Mouse (Mus musculus) kidney, adult 2 months (tissue): Measurements from ENCODE around the gene Ccdc6. TPM values are rescaled to one million over a fixed set of nuclear protein-coding genes. Genes with fewer than 3 reads are reported as not detected.

ENCODE experiments used
- DNase-seq: peaks from one replicate; pipeline ENCODE4 v3.0.0; 2021
- H3K27ac ChIP-seq: fragments of 200-500 bp; 2 replicates; pipeline ENCODE4 v1.5.1; 2012; ENCODE audit warnings: low read depth, low read length, control low read depth, inconsistent platforms; ENCODE audit not compliant: insufficient read depth
- H3K27me3 ChIP-seq: fragments of 200-500 bp; replicated peaks from 2 replicates; pipeline ENCODE4 v1.6.1; 2012; ENCODE audit warnings: mild to moderate bottlenecking, moderate library complexity, low read length, inconsistent platforms; ENCODE audit not compliant: control insufficient read depth, insufficient read depth
- H3K36me3 ChIP-seq: fragments of 200-500 bp; 2 replicates; pipeline ENCODE4 v1.6.1; 2012; ENCODE audit warnings: mild to moderate bottlenecking, moderate library complexity, low read length, inconsistent platforms; ENCODE audit not compliant: control insufficient read depth, insufficient read depth
- H3K4me1 ChIP-seq: fragments of 200-500 bp; 2 replicates; pipeline ENCODE4 v1.6.1; 2011; ENCODE audit warnings: low read length; ENCODE audit not compliant: control insufficient read depth, insufficient read depth
- H3K4me3 ChIP-seq: fragments of 200-500 bp; 2 replicates; pipeline ENCODE4 v1.5.1; 2011; ENCODE audit warnings: mild to moderate bottlenecking, low read depth, low read length, control low read depth; ENCODE audit not compliant: insufficient read depth
- CTCF ChIP-seq: fragments of 200-500 bp; conservative IDR thresholded peaks from 2 replicates; pipeline ENCODE4 v1.5.1; 2011; ENCODE audit warnings: low read depth, mild to moderate bottlenecking, control low read depth, low read length, moderate library complexity, mixed read lengths; ENCODE audit not compliant: insufficient read depth, insufficient read length
- POLR2A ChIP-seq: fragments of 200-500 bp; IDR thresholded peaks from one replicate; pipeline ENCODE4 v1.6.1; 2011; ENCODE audit warnings: low read depth, low read length, control low read depth
- WGBS: fragments of 180-500 bp; shearing (Covaris S2); methylation state at CpG from one replicate; pipeline ENCODE4 v1.1.7; 2018; 5-methylcytosine and 5-hydroxymethylcytosine counted together
- polyA plus RNA-seq: library from polyadenylated mRNA; depleted of rRNA; stranded (reverse); fragments of >200 nt; gene quantifications from 2 replicates; pipeline ENCODE4 v1.2.3, GENCODE M21; 2012

The Ccdc6 gene
- polyA plus RNA-seq, 1 experiment = 37.0 TPM

GRCm38 (mm10) chr10:70189864-70190263, 92.9 kb downstream of the Ccdc6 start:
- 0 out of 2 replicates have a peak, but pooled peaks cover 2% of the 10 kb centered on the region for H3K4me1 ChIP-seq
- no peak for DNase-seq
- H3K36me3 ChIP-seq = peaks cover 6% of the 10 kb centered on the region
- no peaks in the 10 kb centered on the region for H3K27me3 ChIP-seq
- TF ChIP-seq CTCF (no peak; the same call in 1 of the 2 replicates), POLR2A (no peak)
- no peak overlapping the region for H3K27ac ChIP-seq
- WGBS = 79% methylated on average over 13 of the region's 13 CpGs
- no peak overlapping the region for H3K4me3 ChIP-seq

GRCm38 (mm10) chr10:70194283-70194682, 97.4 kb downstream of the Ccdc6 start:
- Histone ChIP-seq H3K27me3 (no peaks in the 10 kb centered on the region), H3K36me3 (peaks cover 1% of the 10 kb centered on the region; the same call in 1 of the 2 replicates), H3K4me3 (no peak overlapping the region), H3K27ac (no peak overlapping the region), H3K4me1 (peaks cover 8% of the 10 kb centered on the region; the same call in 1 of the 2 replicates)
- 38% methylated on average over 9 of the region's 9 CpGs for WGBS
- TF ChIP-seq POLR2A (no peak), CTCF (no peak)
- DNase-seq = peak; percentile 48

- H3K4me3 ChIP-seq = no peak overlapping the region
- WGBS = 45% methylated on average over 7 of the region's 7 CpGs
- H3K27me3 ChIP-seq = no peaks in the 10 kb centered on the region
- DNase-seq = peak; percentile 61
- peaks cover 8% of the 10 kb centered on the region; the same call in 1 of the 2 replicates for H3K4me1 ChIP-seq
- peak overlapping the region; percentile 45; the same call in 1 of the 2 replicates for H3K27ac ChIP-seq
- TF ChIP-seq POLR2A = no peak
- TF ChIP-seq CTCF = no peak
- H3K36me3 ChIP-seq = no peaks in the 10 kb centered on the region
Measured at GRCm38 (mm10) chr10:70195279-70195678, 98.4 kb downstream of the Ccdc6 start.

GRCm38 (mm10) chr10:70195786-70196185, 98.9 kb downstream of the Ccdc6 start:
- peak overlapping the region; percentile 45; the same call in 1 of the 2 replicates for H3K27ac ChIP-seq
- no peaks in the 10 kb centered on the region for H3K36me3 ChIP-seq
- WGBS = 49% methylated on average over 7 of the region's 7 CpGs
- peak; percentile 60 for TF ChIP-seq CTCF
- no peak for TF ChIP-seq POLR2A
- peak; percentile 73 for DNase-seq
- peaks cover 8% of the 10 kb centered on the region; the same call in 1 of the 2 replicates for H3K4me1 ChIP-seq
- H3K27me3 ChIP-seq = no peaks in the 10 kb centered on the region
- H3K4me3 ChIP-seq = no peak overlapping the region

GRCm38 (mm10) chr10:70196666-70197065, 99.7 kb downstream of the Ccdc6 start:
- WGBS = 39% methylated on average over 6 of the region's 6 CpGs
- peaks cover 8% of the 10 kb centered on the region; the same call in 1 of the 2 replicates for H3K4me1 ChIP-seq
- no peaks in the 10 kb centered on the region for H3K36me3 ChIP-seq
- no peak for TF ChIP-seq POLR2A
- TF ChIP-seq CTCF = no peak
- no peak overlapping the region for H3K27ac ChIP-seq
- H3K27me3 ChIP-seq = no peaks in the 10 kb centered on the region
- peak; percentile 50 for DNase-seq
- H3K4me3 ChIP-seq = no peak overlapping the region

GRCm38 (mm10) chr10:70197601-70198000, 100.7 kb downstream of the Ccdc6 start:
- 84% methylated on average over 2 of the region's 2 CpGs for WGBS
- H3K4me3 ChIP-seq = no peak overlapping the region
- no peaks in the 10 kb centered on the region for H3K36me3 ChIP-seq
- H3K27me3 ChIP-seq = no peaks in the 10 kb centered on the region
- H3K27ac ChIP-seq = no peak overlapping the region
- DNase-seq = no peak
- peaks cover 8% of the 10 kb centered on the region; the same call in 1 of the 2 replicates for H3K4me1 ChIP-seq
- no peak for TF ChIP-seq POLR2A
- no peak for TF ChIP-seq CTCF

- TF ChIP-seq POLR2A (no peak), CTCF (no peak)
- peaks cover 8% of the 10 kb centered on the region; the same call in 1 of the 2 replicates for H3K4me1 ChIP-seq
- H3K27me3 ChIP-seq = no peaks in the 10 kb centered on the region
- H3K4me3 ChIP-seq = no peak overlapping the region
- no peaks in the 10 kb centered on the region for H3K36me3 ChIP-seq
- no peak overlapping the region for H3K27ac ChIP-seq
- WGBS = 60% methylated on average over 6 of the region's 6 CpGs
- DNase-seq = no peak
Measured at GRCm38 (mm10) chr10:70198012-70198411, 101.1 kb downstream of the Ccdc6 start.

GRCm38 (mm10) chr10:70198951-70199463, 102.1 kb downstream of the Ccdc6 start:
- no peak overlapping the region for H3K27ac ChIP-seq
- no peak overlapping the region for H3K4me3 ChIP-seq
- DNase-seq = no peak
- TF ChIP-seq CTCF = no peak
- TF ChIP-seq POLR2A = no peak
- 97% methylated on average over 7 of the region's 7 CpGs for WGBS
- peaks cover 8% of the 10 kb centered on the region; the same call in 1 of the 2 replicates for H3K4me1 ChIP-seq
- no peaks in the 10 kb centered on the region for H3K27me3 ChIP-seq
- H3K36me3 ChIP-seq = no peaks in the 10 kb centered on the region
